Mouse (Mus musculus): ENCODE data around the gene Scly. TPM values are rescaled to one million over a fixed set of nuclear protein-coding genes. Genes with fewer than 3 reads are reported as not detected.

Scly gene
- polyA plus RNA-seq, 1 experiment from 2014 or later, result 11.5 TPM

- no peak for ATAC-seq (ENCODE audit: insufficient number of reproducible peaks, insufficient read depth, low FRiP score, low TSS enrichment, low read depth)
- H3K36me3 ChIP-seq, result peaks cover 26% of the 10 kb centered on the region
- H3K4me3 ChIP-seq, result no peak overlapping the region
- H3K4me1 ChIP-seq, result peaks cover 14% of the 10 kb centered on the region
- 94% methylated on average over 3 of the region's 3 CpGs for WGBS
- H3K4me2 ChIP-seq, result no peak overlapping the region; the same call in 1 of the 2 replicates
- H3K9me3 ChIP-seq, result no peaks in the 10 kb centered on the region; the same call in 1 of the 2 replicates
- H3K27ac ChIP-seq, result no peak overlapping the region
- H3K27me3 ChIP-seq, result peaks cover 14% of the 10 kb centered on the region
- H3K9ac ChIP-seq, result no peak overlapping the region
Measured at GRCm38 (mm10) chr1:91367295-91367694, 69.2 kb downstream of the Scly start.

DNA sequence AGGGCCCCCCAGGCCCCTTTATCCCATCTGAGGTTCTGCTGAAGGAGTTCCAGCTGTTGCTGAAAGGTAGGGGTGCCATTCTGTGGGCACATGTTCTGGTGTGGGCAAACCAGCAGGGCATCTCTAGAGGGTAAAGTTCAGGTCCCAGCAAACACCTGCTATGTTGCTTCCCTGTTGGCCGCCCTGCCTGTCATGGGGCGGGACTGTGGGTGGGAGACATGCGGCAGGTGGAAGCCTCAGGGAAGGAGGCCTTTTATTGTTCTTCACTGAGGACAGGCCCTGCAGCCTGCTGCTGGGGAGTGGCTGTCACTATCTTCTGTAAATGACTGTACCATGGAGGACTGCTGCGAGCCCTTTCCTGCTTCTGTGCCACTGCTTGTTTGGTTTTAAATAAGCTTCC lies 71.3 kb downstream of the Scly start:
- 62% methylated on average over 4 of the region's 4 CpGs for WGBS
- Histone ChIP-seq H3K27ac (no peak overlapping the region), H3K9ac (no peak overlapping the region), H3K27me3 (peaks cover 14% of the 10 kb centered on the region), H3K4me3 (no peak overlapping the region), H3K9me3 (no peaks in the 10 kb centered on the region), H3K4me1 (peaks cover 14% of the 10 kb centered on the region), H3K4me2 (no peak overlapping the region), H3K36me3 (peaks cover 48% of the 10 kb centered on the region)
- no peak for ATAC-seq (ENCODE audit: insufficient number of reproducible peaks, insufficient read depth, low FRiP score, low TSS enrichment, low read depth)

GRCm38 (mm10) chr1:91370055-91370454 lies 71.9 kb downstream of the Scly start:
- peaks cover 14% of the 10 kb centered on the region for H3K4me1 ChIP-seq
- no peak overlapping the region for H3K9ac ChIP-seq
- H3K36me3 ChIP-seq, result peaks cover 54% of the 10 kb centered on the region
- WGBS, result 88% methylated on average over 23 of the region's 23 CpGs
- H3K4me3 ChIP-seq, result no peak overlapping the region
- H3K4me2 ChIP-seq, result no peak overlapping the region
- no peak for ATAC-seq (ENCODE audit: insufficient number of reproducible peaks, insufficient read depth, low FRiP score, low TSS enrichment, low read depth)
- H3K27ac ChIP-seq, result no peak overlapping the region
- peaks cover 14% of the 10 kb centered on the region for H3K27me3 ChIP-seq
- no peaks in the 10 kb centered on the region for H3K9me3 ChIP-seq

Other genes with a start within 250 kb of the Scly start
- 0.80 and 1.1 TPM in 2 replicates for gene Rbm44, start 153.2 kb upstream of the Scly start, polyA plus RNA-seq (2015; fragmentation: Nextera tagmentation; extraction: Ambion mirVana)
- gene Ramp1, start 118.5 kb upstream of the Scly start, polyA plus RNA-seq (2015; fragmentation: Nextera tagmentation; extraction: Ambion mirVana), result 5.4 and 6.1 TPM in 2 replicates
- gene Ube2f, start 48.0 kb upstream of the Scly start, polyA plus RNA-seq (2015; fragmentation: Nextera tagmentation; extraction: Ambion mirVana), result 70.5 and 73.8 TPM in 2 replicates
- not detected in 2 replicates for gene Espnl, start 23.7 kb downstream of the Scly start, polyA plus RNA-seq (2015; fragmentation: Nextera tagmentation; extraction: Ambion mirVana)
- 0.97 and 1.1 TPM in 2 replicates for gene Klhl30, start 52.7 kb downstream of the Scly start, polyA plus RNA-seq (2015; fragmentation: Nextera tagmentation; extraction: Ambion mirVana)
- 1.6 and 1.7 TPM in 2 replicates for gene Erfe, start 68.1 kb downstream of the Scly start, polyA plus RNA-seq (2015; fragmentation: Nextera tagmentation; extraction: Ambion mirVana)
- 152 and 158 TPM in 2 replicates for gene Ilkap, start 100.5 kb downstream of the Scly start, polyA plus RNA-seq (2015; fragmentation: Nextera tagmentation; extraction: Ambion mirVana)
- 63.7 and 70.8 TPM in 2 replicates for gene Hes6, start 115.7 kb downstream of the Scly start, polyA plus RNA-seq (2015; fragmentation: Nextera tagmentation; extraction: Ambion mirVana)
- 3.0 and 3.5 TPM in 2 replicates for gene Per2, start 161.0 kb downstream of the Scly start, polyA plus RNA-seq (2015; fragmentation: Nextera tagmentation; extraction: Ambion mirVana)
- gene Traf3ip1, start 196.3 kb downstream of the Scly start, polyA plus RNA-seq (2015; fragmentation: Nextera tagmentation; extraction: Ambion mirVana), result 8.7 and 12.1 TPM in 2 replicates
- gene Asb1, start 242.2 kb downstream of the Scly start, polyA plus RNA-seq (2015; fragmentation: Nextera tagmentation; extraction: Ambion mirVana), result 5.2 and 5.3 TPM in 2 replicates

Data from embryonic facial prominence, embryonic 13.5 days (tissue).